ENCODE assay signal across 20 mouse cellular contexts in the genomic region with DNA sequence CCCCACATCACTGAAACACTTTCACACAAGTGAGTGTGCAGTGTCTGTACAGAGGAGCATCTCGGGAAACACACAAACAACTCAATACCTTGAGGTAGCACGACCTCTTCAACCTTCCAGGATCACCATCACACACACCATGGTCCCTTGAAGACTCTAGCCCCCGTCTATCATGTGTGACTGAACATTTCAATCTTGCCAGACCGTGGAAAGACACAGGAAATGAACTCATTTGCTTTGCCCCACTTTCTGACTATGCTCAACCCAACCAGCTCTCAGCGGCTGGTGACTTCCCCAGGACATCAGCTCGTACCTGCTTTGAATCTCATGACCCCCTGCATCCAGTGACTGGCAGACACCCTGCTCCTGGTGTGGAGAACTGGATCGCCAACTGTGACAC.
DNase-seq lines count a peak whose midpoint lies in the region; ATAC-seq lines count a peak whose summit lies in the region.
"Had no signal": no experiment of that assay in that cellular context is flagged by ENCODE, and none has a peak within 500 bp of the region (broad histone marks: within the 10 kb centered on the region; RNA-seq: fewer than 3 reads in every experiment).

No protein-coding gene starts in this region.

- DNase-seq in CD4-positive, CD25-positive, alpha-beta regulatory T cell, adult 2 months (ENCODE audit: low read depth, low spot score) = peak; percentile 56
- DNase-seq in thymus, postnatal 0 days (ENCODE audit: low spot score) = peak; percentile 77
- DNase-seq in thymus, postnatal 4 days = peak; percentile 59
- DNase-seq in layer of hippocampus, adult 8-10 months (ENCODE audit: low spot score in 2 of 2) = no peak
- DNase-seq in frontal cortex, postnatal 25 days (ENCODE audit: low spot score in 2 of 2) = no peak
- DNase-seq: adrenal gland, postnatal 14 days; cerebellum, adult 11 months; cerebellum, adult 9-10 months; cerebellum, postnatal 36 days; gastrocnemius, postnatal 10 days; heart, postnatal 14 days; kidney, postnatal 14 days; liver; lung, adult 2 months; lung, postnatal 14 days had no signal

- ATAC-seq in activated CD4-positive, CD25-positive, alpha-beta regulatory T cell, adult 4 months = peak; percentile 36
- ATAC-seq in frontal cortex, adult (ENCODE audit: low TSS enrichment) = no peak
- ATAC-seq: forebrain, embryonic 15.5 days; hindbrain, embryonic 16.5 days; intestine, postnatal 0 days had no signal

Comparison
In these comparisons a context has a peak if more than half of its experiments do, and no peak if none do; other contexts are left out.
1. DNase-seq: peak in CD4-positive, CD25-positive, alpha-beta regulatory T cell, adult 2 months (single experiment), thymus, postnatal 0 days (single experiment) and thymus, postnatal 4 days (single experiment); none in layer of hippocampus, adult 8-10 months (0 of 2) and frontal cortex, postnatal 25 days (0 of 2).